Mouse (Mus musculus): ENCODE results near the gene Alpk3.

Alpk3 gene

DNA sequence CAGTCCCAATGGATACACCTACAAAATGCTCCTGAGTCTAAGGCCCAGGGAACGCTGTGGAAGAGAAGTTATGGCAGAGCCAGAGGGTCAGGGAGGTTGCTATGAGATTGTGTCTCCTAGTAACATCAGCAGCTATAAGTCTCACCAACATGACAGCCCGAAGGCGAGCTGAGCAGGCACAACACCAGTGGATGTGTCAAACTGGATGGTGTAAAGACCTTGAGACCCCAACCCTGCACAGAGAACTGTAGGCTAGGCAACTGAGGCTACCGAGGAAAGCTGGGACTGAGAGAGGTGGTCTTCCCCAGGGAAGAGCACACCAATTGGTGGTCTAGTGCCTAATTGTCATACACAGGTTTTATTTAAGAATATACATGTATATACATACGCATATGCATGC lies 50.8 kb downstream of the Alpk3 start:
- TF ChIP-seq GATA4 (IDR thresholded peaks at IDR 0.05; ENCODE audit: insufficient replicate concordance, low read length): no peak

DNA sequence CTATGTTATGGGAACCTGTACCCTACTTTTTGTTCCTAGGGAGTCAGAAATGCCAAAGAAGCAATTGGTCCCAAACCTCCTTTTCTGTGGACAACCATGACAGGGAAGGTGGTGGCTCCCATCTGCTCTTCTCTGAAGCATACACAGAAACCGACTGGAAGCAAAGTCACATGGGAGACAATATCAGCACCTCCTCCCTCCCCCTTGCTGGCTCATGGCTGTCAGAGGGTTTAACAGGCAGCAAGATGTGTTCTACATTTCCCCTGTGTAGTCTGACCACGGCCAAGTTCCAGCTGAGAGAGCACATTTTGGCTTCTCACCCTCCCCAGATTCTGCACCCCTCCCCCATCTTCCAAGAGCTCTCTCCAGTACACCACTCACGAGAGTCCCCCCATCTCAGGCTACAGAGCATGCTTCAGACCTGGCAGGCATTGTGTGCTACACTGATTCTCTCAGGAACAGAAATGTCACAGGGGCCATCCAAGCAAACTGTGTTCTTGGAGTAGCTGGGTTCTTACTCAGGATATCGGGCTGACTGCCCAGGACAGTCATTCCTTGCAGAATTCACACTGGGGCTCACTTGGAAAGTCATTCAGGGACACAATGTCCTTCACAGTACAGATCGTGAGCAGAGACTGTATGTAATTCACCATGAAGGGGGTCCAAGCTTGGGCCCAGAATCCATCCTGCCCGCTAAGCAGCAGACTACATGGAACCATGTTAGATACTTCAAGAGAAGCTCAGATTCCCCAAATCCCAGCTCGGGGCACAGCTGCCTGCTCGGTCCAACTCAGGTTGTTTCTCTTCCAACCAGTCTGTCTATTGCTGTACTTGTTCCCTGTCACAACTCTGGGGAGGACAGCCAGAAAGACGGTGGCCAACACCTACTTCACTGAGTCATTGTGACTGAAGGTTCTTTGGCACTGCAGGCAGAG lies 52.6 kb downstream of the Alpk3 start:
- no peak for TF ChIP-seq GATA4 (IDR thresholded peaks at IDR 0.05; ENCODE audit: insufficient replicate concordance, low read length)

DNA sequence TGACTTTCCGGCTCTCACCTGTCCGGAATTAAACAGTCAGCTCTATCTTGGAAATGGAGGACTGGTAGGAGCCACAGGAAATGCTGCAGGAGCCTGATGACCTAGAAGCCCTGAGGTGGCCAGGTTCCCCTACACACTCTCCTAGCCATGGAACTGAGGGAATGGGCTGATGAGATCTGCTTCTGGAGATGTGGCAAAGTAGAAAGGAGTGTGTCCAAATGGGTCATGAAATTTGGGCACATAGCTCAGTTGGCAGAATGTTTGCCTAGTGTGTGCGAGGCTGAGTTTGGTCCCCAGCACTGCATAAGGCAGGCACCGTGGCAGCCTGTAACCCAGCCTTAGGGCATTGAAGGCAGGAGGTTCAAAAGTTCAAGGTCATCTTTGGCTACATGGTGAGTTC lies 53.4 kb downstream of the Alpk3 start:
- no peak for TF ChIP-seq GATA4 (IDR thresholded peaks at IDR 0.05; ENCODE audit: insufficient replicate concordance, low read length)

DNA sequence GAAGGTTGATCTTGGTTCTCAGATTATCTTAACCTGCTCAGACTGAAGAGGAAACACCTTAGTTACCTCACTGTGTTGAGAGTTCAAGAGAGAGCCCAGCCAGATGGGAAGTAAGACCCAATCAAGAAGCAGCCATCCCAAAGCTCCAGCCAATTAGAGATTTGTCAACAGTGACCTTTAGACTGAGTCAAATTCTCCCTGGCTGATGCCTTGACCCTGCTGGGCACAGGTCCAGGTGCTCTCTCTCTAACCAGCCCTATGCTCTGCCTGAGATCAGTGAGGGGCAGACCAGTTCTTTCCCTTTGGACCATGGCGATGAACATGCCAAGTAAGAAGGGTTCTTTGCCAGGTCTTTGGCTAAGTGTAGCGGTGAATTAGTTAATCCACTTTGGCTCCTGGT lies 54.3 kb downstream of the Alpk3 start:
- no peak for TF ChIP-seq GATA4 (IDR thresholded peaks at IDR 0.05; ENCODE audit: insufficient replicate concordance, low read length)

DNA sequence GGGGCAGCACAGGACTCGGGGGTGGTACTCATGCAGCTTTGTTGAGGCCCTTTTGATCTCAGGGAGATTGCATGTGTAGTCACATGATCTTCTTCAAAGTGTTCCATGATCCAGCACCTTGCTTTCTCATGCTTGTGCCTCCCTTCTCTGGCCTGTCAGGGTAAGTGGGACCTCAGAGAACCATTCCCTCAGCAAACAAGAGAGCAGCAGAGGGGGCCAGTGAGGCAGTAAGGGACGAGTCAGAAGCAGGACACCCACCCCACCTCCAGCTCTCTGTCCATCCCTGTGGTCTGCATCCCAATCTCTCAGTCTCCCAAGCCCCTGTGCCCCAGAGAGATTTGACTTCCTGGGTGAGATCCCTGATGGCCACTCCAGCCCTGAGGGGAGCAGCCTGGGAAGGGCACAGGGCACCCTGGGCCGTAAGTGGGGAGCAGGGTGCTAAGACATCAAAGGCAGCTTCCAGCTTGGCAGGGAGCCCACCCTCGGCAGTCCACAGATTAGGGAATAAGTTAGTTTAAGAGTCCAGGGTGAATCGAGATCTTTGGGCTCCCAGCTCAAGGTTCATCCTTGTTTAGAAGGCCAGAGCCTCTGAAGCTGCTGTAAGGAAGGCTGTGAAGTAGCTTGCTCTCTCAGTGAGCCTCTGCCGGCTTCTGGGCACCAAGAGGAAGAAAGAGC lies 55.4 kb downstream of the Alpk3 start:
- no peak for TF ChIP-seq GATA4 (IDR thresholded peaks at IDR 0.05; ENCODE audit: insufficient replicate concordance, low read length)

DNA sequence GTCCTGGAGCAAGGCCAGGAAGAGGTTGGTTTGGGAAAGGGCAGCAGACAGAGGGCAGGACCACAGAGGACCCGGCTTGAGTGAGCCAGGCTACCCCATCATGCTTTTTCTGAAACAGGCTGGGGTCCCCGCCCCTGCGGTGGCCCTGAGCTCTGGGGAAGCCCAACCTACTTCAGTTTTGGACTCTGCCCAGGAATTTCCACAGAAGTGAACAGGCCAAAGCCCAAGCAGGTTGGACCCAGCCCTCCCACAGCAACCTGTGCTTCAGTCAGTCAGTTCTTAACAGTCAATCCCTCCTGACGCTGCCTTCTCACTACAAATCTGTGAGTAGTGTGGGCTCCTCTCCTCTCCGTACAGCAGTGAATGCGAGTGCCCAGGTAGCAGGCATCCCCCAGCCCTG lies 57.2 kb downstream of the Alpk3 start, which contains the start of gene Slc28a1:
Gene Slc28a1, plus strand, starts transcription at position 245 of the 400 bp plus-strand sequence.
- no peak for TF ChIP-seq GATA4 (IDR thresholded peaks at IDR 0.05; ENCODE audit: insufficient replicate concordance, low read length)

DNA sequence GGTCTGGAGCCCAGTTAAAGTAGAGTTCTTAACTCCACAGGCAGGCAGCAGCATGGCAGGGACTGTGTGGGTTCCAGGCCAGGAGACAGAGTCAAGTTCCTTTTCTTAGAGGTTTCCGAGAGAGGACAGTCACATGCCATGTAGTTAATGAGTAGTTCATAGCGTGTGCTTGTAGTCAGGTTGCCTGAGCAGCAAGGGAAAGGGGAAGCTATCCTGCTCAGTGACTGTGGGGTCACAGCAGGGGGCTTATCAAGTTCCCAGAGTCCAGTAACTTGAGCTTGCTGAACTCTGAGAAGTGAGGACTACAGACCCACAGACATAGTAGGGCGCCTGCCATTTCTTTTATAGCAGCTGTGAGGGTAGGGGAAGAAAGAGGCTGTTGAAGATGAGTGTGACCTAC lies 63.7 kb downstream of the Alpk3 start:
- TF ChIP-seq GATA4 (IDR thresholded peaks at IDR 0.05; ENCODE audit: insufficient replicate concordance, low read length): no peak

DNA sequence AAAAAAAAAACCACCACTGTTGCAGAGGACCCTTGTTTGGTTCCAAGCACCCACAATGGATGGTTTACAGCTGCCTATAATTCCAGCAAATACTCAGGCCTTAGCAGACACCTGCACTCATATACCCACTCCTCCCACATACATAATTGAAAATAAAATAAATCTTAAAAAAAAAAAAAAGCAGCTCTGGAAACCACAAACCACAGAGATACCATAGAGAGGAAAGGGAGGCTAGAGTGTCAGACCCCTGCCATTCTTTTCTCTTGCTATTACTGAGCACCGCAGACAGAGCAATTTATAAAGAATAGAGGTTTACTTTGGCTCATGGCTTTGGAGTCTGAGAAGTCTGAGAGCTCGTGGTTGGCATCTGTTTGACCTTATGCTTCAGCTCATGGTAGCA lies 65.4 kb downstream of the Alpk3 start:
- TF ChIP-seq GATA4 (IDR thresholded peaks at IDR 0.05; ENCODE audit: insufficient replicate concordance, low read length): no peak

DNA sequence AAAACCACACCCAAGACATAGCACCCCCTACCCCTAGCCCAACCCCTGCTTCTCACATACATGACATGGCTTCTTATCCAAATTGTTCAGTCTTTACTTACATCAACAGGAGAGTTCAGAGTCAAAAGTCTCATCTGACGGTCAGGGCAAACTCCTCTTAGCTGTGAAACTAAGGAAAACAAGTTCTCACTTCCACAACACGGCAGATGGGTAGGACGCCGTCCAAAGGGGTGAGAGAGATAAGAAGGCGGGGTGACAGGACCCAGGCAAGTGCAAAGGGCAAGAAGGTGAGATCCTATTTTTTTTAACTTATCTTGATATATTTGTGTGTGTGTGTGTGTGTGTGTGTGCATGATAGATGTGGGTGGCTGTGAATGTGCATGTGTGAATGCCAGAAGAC lies 66.2 kb downstream of the Alpk3 start:
- TF ChIP-seq GATA4 (IDR thresholded peaks at IDR 0.05; ENCODE audit: insufficient replicate concordance, low read length): no peak

DNA sequence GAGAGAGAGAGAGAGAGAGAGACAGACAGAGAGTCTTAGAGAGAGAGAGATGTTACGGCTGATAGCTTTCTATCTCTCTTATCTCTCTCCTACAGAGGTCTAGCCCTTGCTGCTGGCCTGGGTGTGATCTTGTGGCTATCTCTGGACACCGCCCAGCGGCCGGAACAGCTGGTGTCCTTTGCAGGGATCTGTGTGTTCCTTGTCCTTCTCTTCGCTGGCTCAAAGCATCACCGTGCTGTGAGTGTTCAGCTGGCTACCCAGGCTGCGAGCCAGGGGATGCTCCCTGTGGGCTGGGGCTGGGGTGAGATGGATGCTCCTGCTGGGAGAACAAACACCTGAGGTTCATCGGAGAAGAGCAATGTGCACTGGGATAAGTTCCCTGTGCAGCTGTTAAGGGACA lies 67.4 kb downstream of the Alpk3 start:
- TF ChIP-seq GATA4 (IDR thresholded peaks at IDR 0.05; ENCODE audit: insufficient replicate concordance, low read length): no peak

DNA sequence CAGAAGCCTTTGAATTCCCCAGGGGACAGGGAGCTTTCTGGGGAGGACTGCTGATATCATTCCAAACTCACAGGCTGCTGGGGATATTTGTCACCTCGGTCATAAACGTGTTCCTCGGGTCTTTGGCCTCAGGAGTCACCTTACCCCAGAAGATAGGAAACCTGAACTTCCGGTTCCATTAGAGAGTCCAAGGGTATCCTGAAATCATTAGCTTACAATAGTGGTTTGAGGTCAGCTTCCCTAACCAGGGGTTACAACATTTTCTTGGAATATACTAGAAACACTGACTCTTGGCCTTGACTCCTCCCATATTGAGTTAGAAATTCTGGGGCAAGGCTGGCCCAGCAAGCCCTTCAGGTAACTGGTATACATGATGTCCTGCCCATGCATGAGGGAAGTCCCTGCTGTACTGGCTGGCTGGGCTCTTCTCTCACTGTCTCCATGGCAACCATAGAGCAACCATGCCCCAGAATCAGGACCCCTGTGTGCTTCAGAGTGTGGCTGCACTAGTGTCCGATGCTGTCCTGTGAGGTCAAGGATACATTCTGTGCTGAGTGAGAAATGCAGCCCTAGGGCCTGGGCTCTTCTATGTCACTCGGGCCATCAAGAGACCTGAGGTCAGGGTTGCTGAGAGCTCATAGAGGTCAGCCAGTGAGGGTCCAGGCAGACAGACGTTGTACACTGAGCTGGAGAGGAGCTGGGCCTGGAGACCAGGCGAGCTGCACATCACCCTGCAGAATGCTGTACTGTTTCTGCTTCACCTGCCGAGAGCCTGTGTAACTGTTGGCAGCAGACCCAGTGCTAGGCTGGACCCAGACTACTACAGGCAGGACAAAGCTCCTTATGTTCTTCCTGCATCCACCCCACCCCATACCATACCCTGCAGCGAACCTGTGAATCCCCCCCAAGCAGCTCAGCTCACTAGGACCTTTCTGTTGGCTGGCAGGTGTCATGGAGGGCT lies 68.1 kb downstream of the Alpk3 start:
- no peak for TF ChIP-seq GATA4 (IDR thresholded peaks at IDR 0.05; ENCODE audit: insufficient replicate concordance, low read length)

DNA sequence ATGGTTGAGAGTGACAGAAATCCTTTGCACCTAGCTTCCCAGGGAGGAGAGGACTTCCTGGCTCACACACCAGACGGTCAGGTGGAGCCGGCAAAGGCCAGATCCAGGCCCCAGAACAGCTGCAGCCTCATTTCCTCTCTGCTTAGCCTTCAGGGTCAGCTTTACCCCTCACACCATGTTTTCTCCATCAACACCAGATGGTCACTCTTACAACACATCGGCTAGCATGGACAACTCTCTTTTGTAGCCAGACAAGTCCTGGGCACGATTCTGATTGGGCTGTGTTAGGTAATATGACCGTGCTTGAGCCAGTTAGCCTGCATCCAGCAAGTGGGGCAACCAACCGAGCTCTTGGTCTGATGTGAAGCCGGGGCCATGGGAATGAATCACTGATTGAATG lies 74.5 kb downstream of the Alpk3 start:
- no peak for TF ChIP-seq GATA4 (IDR thresholded peaks at IDR 0.05; ENCODE audit: insufficient replicate concordance, low read length)

DNA sequence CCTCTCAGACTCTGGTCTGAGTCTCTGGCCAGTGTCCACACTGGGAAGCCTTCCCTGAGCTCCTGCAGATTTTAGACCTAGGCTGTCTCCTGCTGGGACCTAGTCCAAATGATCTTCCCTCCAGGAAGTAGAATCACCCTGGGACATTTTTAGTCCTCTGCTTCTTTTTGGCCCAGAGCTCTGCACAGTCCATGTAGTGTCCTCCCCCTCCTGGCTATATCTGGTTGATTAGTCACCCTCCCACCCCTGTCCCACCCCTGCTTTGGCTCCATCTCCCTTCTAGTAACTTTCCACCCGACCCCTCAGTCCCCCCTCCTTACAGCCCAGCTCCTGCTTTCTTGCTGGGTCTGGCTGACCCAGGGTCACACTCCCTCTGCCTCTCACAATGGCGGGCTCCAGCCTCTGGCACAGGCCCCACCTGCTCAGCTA lies 75.5 kb downstream of the Alpk3 start:
- no peak for TF ChIP-seq GATA4 (IDR thresholded peaks at IDR 0.05; ENCODE audit: insufficient replicate concordance, low read length)

DNA sequence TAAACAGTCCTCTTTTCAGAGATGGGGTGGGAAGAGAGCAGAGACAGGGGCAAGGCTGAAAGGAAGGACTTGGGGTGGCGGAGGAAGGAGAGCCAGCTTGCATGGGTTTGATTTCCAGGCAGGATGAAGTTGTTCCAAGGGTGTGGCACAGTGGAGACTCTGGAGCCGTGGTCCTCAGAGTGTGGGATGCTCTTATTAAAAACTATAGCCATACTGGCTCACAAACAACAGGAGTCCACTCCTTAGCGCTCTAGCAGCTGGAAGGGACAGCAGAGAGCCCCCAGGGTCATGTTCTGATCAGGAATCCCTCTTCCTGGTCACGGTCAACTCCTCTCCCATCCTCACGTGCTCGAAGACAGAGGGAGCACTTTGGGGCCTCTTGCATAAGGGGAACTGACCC lies 76.0 kb downstream of the Alpk3 start:
- TF ChIP-seq GATA4 (IDR thresholded peaks at IDR 0.05; ENCODE audit: insufficient replicate concordance, low read length): no peak

DNA sequence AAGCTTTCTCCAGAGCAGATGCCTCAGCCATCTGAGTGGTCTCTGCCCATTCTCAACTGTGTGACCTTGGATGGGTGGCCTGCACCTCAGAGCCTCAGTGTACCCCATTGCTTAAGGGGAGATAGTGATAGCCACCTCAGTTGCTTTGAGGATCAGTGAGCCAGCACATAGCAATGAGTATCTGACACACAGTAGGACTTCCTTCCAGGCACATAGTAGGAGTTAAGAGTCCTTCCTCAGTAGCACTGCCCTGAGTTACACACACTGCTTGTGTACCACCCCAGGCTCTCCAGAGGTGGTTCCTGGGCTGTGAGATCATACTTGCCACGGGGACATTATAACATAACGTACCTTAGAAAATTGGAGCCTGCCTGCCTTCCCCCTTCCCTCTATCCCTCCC lies 76.5 kb downstream of the Alpk3 start:
- no peak for TF ChIP-seq GATA4 (IDR thresholded peaks at IDR 0.05; ENCODE audit: insufficient replicate concordance, low read length)
